Mouse (Mus musculus) ZHBTc4 (cell line): Measurements from ENCODE around the gene Il33.

Source experiments
- DNase-seq: peaks from one replicate; pipeline ENCODE4 v3.0.0-alpha.2; 2011; ENCODE audit warnings: low read depth, low spot score

Il33 gene

DNA sequence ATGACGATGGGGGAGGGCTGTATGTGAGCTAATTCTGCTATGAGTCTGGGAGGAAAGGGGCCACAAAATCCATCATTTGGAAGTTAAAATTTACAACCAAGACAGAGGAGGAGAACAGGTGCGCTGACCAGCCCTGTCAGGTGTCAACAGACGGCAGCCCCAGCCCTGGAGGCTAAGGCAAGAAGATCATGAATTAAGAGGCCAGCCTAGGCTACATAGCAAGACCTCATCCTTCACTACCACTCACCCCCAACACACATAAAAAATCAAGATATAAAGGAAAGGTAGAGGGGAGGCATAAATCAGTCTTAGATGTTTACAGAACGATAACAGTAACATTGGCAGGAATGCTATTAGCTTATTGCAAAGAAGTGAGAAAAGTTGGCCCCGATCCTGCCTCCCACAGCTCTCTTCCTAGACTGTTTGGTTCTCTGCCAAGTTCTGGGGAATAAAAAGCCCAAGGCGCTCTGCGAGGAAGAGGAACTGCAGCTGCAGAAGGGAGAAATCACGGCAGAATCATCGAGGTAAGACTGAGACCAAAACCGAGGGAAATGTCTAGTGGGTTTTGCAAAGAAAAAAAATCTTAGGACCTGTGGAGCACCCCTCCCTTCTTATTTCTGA, at the start of gene Il33:
Gene Il33, plus strand, starts transcription at position 477 of the 621 bp plus-strand sequence.
- no peak for DNase-seq

DNA sequence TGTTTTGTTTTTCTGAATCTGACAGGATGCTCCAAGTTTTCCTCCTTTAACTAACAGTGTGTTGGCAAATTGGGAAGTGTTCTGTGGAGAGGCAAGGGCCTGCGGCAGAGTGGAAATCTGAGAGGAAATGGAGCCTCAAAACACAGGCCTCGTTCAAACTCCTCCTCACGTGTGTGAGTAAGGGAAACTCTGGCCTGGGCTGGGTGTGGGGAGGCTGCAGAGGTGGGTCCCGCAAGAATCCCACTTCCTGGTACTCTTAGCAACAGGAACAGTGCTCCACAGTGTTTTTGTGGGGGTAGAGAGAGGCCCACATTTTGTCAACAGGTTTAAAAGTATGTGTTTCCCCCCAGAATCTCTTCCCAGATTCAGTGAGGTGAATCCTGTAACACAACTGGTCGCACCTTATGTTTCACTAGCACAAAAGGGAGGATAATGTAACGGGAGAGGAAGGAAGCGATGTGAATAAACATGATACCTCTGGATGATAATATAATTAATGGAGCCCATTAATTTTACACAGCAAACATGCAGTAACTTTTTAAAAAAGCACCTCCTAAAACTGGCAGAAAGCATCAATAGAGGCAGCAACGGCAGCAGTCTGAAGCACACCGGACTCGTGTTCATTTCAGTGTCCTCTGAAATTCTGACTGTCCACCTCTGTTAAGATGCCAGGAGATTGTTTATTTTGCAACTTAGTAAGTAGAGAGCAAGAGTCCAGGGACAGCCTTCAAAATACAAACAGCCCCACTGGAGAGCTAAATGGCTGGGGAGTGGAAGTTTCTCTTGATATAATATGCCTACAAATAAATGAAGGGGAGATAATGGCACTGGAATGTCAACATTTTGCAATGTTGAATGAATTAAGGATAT, 47.3 kb upstream of the Il33 start:
- no peak for DNase-seq

DNA sequence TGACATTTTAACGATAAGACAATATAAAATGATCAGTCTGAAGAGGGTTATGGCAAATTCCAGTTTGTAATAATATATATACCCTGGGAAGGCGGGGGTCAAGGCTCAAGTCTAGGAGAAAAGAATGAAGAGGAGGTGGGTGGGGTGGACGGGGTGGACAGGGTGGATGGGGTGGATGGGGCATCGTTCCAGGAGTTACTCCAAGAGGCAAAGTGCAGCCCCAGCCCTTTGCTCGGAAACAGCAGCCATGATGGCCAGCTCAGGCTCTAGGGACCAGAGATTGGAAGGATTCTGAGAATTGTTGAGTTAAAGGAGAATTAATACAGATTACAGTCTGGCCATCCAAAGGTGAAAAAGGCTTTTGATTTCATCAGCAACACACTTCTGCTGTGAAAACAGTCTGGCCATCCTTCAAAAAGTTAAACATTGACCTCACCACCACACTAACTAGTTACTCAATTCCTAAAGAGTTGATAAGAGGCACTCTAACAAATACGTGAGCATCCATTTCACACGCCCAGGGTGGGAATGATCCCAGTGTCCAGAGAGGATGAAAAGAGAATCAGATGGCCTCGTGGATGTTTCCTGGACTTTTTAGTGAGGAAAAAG, 45.9 kb upstream of the Il33 start:
- DNase-seq: no peak

DNA sequence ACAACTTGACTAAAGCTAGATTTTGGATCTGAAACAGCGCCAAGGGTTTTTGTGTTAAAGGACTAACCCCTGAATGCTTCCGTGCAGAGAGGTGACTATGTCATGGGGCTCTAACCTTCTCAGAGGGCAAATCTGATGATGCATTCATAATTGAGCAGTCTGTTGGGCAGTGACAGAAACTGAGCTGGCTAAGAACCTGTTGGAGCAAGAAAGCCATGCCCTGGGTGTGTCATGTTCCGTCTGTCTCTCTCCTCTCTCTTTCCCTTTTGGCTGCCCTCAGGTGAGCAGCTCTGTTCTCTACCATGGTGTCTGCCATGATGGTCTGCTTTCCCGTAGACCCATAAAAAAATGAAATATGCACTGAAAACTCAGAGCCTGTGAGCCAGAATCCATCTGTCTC, 44.0 kb upstream of the Il33 start:
- no peak for DNase-seq

DNA sequence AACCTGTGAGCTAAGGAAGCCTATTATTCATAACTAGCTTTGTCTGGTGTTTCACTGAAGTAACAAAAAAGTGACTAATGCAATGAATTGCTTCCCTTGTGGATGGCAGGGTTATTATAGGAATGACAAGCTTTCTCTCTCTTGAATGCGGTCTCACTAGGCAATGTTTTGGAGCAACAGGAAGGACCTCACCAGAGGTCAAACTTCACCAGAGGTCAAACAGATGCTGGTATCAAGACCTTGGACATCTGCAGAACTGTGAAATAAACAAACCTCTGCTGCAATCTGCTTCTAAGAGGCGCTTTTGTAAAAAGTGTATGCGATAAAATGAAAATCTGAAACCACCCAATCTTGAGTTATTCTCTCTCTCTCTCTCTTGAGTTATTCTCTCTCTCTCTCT, 42.2 kb upstream of the Il33 start:
- DNase-seq: no peak

DNA sequence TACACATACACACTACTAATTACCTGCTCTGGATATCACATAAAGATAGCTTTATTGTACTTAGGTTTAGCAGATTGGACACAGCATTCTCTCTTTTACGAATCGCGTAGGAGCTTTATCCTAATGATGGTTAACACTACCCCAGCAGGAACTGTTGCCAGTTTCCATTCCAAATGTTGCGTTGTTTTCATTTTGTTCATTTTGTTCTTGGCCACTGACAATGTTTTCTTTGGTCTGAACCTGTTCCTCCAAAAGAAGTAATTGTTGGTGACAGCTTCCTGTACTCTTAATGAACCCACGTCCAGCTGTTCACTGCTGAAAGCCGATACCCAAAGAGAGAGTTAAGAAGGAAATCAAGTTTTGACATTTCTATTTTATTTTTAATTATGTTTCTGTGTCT, 39.4 kb upstream of the Il33 start:
- no peak for DNase-seq

GRCm38 (mm10) chr19:29887476-29887875, 37.4 kb upstream of the Il33 start:
- DNase-seq: no peak

DNA sequence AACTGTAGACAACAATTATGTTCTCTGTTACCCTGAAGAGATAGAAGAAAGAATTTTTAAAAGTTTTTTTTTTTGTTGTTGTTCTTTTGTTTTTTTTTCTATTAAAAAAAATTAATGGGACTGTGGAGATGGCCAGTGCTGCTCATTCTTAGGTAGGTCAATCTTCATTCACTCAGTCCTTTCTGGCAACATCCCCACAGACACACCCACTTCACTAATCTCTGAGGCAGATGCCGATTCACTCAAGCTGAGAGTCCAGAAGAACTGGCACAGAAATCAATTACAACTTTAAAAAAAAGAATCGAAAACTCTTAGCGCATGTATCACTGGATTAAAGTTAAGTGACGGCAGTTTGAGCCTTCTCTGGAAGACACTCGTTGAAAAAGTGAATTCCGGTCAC, 36.0 kb upstream of the Il33 start:
- no peak for DNase-seq

GRCm38 (mm10) chr19:29891981-29892380, 32.9 kb upstream of the Il33 start:
- no peak for DNase-seq

DNA sequence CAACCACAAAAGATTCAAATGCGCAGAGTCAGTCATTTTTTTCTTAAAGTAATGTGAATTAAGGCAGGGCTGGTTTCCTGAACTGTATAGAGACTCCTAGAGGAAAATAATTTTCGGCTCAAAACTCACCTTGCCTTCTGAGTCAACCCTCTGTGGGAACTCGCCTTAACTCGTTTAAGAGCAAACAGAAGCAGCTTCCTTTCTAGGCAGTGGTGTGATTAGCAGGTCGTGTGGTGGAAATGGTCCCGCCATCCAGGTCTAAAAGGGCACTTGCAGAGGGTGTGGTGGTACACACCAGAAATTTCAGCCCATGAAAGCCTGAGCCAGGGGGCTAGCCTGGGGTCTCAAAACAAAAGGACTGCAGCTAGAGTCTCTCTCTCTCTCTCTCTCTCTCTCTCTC, 32.1 kb upstream of the Il33 start:
- DNase-seq: no peak

- no peak for DNase-seq
Observed at GRCm38 (mm10) chr19:29893718-29894273, 31.1 kb upstream of the Il33 start.

GRCm38 (mm10) chr19:29894381-29894780, 30.5 kb upstream of the Il33 start:
- no peak for DNase-seq

DNA sequence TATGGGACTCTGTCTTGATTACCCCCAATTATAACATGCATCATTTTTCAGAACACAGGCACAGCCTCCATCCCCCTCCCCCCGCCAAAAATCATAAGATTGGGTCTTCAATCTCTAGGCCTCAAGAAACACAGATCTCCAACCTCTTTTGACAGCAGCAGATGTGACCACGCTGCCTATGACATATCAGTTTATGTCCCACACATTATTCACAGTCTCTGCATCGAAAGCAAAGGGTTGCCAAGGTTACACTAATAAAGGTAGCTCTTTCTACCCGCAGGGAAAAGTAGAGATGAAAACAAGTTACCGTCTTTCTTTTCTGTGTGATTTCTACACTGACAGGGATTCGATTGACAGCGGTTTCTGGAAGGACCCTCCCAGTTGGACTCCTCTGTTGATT, 29.9 kb upstream of the Il33 start:
- no peak for DNase-seq

- no peak for DNase-seq
Observed at GRCm38 (mm10) chr19:29900318-29900717, 24.6 kb upstream of the Il33 start.

DNA sequence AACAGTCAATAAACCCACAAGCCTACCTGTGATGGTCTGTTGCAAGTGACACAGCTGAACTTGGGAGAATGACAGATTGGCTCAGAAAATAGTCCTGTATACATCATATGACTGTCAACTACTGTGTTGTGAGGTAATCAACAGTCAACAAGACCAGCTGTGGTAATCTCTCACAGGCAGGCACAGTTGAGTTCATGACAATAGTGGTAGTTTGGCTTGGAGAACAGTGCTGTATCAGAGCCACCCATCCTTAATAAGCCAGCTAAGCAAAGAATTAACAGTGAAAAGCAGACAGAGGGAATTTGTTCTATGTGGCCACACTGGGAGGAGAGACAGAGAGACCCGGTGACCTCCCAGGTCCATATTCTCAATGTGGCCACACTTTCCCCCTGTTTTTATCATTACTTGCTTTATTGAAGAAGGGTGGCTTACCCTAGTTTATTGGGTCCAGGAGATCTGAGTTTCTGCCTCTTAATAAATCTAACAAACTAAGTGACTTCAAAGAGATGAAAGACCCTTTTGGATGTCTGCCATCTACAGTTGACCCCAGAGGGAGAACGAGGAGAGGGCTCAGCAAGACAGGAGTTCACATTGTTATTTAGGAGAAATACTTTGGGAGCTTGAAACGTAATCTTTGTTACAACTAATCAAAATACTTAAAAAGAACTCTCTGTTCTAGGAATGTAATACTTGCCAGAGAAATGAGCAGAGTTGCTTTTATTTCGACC, 22.4 kb upstream of the Il33 start:
- DNase-seq: no peak

DNA sequence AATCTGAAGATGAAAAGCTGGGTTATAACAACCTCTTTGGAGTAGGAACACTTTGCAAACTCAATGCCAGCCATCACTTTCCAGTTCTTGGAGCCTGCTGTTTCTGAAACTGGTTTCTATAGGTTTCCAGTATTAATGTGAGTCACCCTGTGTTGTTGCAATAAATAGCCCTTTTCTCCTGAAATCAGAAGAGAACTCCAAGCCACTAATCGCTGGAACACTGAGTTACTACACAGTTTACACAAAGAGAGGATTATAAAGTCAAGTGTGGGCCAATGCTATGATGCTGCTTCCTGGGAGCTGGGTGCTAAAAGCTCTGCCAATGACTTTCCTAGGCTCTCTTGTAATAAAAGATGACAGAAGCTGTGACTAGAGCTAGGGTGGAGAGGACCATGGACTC, 19.0 kb upstream of the Il33 start:
- DNase-seq: no peak

DNA sequence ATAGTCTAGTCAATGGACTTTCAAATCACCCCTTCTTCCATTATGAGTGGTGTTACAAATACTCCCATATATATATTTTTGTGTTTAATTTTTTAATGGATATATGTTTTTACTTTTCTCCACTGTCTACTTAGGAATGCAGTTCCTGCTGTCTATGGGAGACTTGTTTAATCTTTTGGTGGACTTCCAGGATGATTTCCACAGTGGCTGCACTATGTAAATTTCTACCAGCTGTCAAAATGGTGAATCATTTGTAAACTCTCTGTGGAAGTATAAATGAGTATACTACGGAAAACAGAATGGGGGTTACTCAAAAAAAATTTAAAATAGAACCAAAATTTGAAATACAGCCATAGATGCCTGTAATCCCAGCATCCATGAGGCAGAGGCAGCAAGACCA, 15.7 kb upstream of the Il33 start:
- no peak for DNase-seq

DNA sequence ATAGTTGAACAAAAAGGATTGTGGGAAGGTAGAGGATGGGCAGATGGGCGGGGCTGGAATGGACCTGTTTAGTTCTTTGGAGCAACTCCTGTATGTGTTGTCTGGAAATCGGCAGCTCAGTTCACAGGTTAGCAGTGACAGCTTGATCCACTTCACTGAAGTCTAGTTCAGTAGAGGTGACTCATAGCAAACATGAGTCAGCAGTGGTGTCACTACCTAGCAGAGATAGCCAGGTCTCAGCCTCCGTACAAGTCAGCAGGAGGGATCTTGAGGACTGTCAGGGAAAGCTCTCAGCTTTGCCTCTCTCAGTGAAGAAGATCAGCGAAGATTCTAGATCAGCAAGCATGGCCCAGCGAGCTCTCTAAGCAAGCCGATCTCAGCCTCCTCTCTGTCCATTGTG, 13.0 kb upstream of the Il33 start:
- no peak for DNase-seq

DNA sequence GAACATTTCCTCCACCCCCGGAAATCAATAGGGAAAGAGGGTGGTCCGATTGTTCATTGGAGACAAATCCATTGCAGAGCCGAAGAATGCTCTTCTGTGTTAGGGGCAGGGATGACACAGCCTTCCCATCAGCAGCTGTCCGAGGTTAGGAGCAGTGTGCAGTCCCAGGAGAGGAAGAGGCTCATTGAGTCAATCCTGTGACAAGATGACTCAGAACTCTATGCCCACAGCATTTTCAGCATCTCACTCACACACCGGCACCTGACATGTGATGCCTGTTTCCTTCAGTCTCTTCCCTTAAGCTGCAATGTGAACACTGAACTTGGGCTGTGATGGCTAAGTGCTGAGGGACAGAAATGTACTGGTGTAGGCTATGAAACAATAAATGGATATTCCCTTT, 7.5 kb upstream of the Il33 start:
- DNase-seq: no peak

DNA sequence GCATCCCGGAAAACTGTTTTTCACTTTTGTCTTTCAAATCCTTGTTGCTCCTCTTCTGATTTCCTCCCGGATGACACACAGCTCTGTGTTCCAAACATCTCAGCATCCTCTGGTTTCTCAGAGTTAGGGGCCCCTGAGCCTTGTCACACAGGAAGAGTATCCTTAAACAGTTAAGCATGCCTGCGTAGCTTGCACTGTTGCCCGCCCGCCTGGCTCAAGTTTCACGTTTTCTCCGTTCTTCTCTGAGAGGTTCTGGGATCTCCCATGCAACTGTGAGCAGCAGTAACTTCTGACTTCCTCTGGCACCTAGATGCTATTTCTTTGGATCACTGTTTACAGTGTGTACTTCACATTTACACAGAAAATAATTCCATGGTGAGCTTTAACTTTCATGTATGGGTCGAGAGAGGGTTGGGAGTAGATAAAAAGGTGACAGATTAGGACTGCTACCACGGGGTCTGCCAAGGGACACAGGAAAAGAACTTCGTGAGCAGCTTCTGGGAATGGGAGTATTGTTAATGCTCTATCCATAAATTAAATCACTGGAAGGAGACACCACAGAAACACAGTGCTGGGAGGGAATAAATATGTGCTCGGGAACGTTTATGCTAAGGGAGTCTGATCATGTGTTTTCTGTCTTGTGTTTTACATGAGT, 1.3 kb downstream of the Il33 start:
- no peak for DNase-seq

DNA sequence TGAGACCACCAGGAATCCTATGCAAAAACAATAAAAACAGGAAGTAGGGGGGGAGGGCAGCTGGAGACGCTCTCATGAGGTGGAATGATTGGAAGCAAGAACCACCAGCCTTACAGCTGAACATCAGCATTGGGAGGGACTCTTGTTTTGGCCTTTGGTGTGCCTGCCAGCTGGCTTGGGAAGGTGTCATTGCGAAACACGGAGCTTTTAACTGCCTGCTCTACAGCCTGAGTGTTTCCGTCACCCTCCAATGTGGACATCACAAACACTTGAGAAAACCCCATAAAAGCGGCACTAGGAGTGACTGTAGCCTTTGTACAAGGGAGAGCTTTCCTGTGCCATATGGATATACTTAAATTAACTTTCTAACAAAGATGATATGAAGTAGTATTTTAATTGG, 5.4 kb downstream of the Il33 start:
- DNase-seq: no peak
